Mouse (Mus musculus): Measurements from ENCODE around the gene Syne3.
A peak's percentile ranks its signal among the peaks of the same experiment; 100 is the strongest.

DNA sequence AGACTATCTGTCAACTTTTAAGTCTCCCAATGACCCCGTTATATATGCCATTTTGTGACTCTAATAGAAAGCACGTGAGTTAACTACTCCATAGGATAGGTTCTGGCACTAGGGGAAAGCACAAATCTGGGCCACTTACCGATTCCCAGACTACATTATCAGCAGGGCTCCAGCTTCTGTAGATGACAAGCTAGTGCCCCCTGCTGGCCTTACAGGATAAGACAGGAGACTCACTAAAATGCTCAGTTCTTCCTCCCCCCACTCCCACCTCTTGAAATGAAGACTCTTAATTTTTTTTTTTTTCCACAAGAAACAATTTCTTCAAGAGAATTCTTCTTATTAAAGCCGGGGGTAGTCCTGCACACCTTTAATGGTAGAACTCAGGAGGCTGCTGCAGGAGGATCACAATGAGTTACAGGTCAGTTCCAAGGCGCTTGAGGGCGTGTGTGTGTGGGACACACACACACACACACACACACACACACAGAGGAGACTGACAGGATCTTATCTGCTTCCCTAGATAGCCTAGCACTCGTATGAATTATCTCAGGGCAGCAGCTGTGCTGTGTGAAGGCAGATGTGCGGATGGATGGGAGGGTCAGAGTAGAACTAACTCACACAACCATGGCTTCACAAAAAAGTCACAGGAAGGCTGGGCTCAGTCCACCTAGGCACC is 15.8 kb upstream of the Syne3 start:
- peak; percentile 70 for TF ChIP-seq CTCF (IDR thresholded peaks at IDR 0.05; ENCODE audit: control insufficient read depth, insufficient read depth, low read length)
- TF ChIP-seq POLR2A (IDR thresholded peaks at IDR 0.05; ENCODE audit: borderline replicate concordance, control insufficient read depth, low read depth, low read length), result no peak
